Mouse (Mus musculus) brown adipose tissue, adult 24 weeks (tissue): ENCODE data around the gene Ctns. TPM values are rescaled to one million over a fixed set of nuclear protein-coding genes. Genes with fewer than 3 reads are reported as not detected.

Experiments used
- H3K27ac ChIP-seq: fragments of 200-500 bp; replicated peaks from 2 replicates; pipeline ENCODE4 v1.5.1; 2012; ENCODE audit warnings: low read depth, mild to moderate bottlenecking, low read length
- H3K4me1 ChIP-seq: fragments of 200-500 bp; 2 replicates; pipeline ENCODE4 v1.6.1; 2012; ENCODE audit warnings: low read length, mixed read lengths; ENCODE audit not compliant: control insufficient read depth, insufficient read depth, insufficient read length
- H3K4me3 ChIP-seq: fragments of 200-500 bp; 2 replicates; pipeline ENCODE4 v1.5.1; 2012; ENCODE audit warnings: low read depth, mild to moderate bottlenecking, low read length, moderate library complexity; ENCODE audit not compliant: insufficient read depth
- polyA plus RNA-seq: library from polyadenylated mRNA; stranded (reverse); fragments of >200 nt; gene quantifications from 2 replicates; pipeline ENCODE4 v1.2.4, GENCODE M21; 2012; ENCODE audit not compliant: missing spikeins, insufficient read depth, insufficient read length

Ctns gene
- polyA plus RNA-seq, 1 experiment: 8.8 TPM

GRCm38 (mm10) chr11:73205194-73205593 is 6.4 kb upstream of the Ctns start:
- H3K4me3 ChIP-seq: no peak overlapping the region
- H3K4me1 ChIP-seq: peaks cover 5% of the 10 kb centered on the region; the same call in 1 of the 2 replicates
- H3K27ac ChIP-seq: no peak overlapping the region

DNA sequence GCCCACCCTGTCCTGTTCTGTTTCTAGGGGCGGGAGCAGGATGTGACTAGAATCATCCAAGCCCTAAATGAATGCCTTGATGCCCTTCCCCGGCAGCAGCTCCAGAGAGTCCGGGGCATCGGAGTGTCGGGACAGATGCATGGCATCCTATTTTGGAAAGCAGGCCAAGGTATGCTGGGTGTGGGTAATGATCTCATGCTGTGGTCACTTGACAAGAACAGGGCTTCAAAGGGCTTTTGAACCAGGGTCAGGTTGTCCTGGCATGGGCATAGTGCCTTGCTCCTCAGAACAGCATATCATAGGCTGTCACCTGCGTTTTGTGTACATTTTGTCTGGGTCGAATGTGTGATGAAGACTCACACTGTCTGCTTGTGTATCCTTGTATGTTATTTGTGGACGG is 5.1 kb upstream of the Ctns start:
- no peak overlapping the region for H3K4me3 ChIP-seq
- no peak overlapping the region for H3K27ac ChIP-seq
- peaks cover 5% of the 10 kb centered on the region; the same call in 1 of the 2 replicates for H3K4me1 ChIP-seq

DNA sequence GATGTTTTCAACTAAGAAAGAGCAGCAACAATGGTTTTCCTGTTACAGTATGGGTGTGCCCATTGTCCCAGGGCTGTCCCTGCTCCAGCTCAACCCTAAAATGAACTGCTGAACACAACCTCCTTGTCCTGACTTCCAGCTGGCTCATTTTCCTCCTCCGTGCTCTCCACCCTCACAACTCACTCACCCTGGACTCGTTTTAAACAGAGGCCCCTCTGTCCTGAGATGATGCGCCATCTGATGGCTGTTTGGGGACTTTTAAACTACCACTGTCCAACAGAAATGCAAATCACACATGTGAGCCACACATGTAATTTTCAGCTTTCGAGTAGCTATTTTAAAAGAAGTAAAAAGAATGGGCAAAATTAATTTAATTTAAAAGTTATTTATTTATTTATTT is 2.8 kb upstream of the Ctns start:
- peaks cover 5% of the 10 kb centered on the region; the same call in 1 of the 2 replicates for H3K4me1 ChIP-seq
- no peak overlapping the region for H3K4me3 ChIP-seq
- H3K27ac ChIP-seq: peak overlapping the region; percentile 56; the same call in 1 of the 2 replicates

DNA sequence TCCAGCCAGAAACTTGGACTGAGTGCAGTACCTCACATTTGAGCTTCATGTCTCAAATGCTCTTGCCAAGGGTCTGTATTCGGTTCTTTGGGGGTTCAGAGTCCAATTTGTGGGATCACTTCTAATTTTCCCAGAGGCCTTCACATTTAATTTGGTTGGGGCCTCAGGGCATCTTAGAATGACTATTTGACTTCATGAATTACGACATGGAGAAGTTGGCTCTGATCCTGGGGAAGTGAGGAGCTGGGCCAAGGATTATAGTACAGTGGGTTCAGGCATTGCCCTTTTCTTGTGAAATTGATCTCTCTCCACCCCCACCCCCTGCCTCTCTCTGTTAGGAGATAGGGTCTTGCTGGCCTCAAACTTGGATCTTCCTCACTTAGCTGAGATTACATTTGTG is 2.2 kb upstream of the Ctns start:
- peak overlapping the region; percentile 56 for H3K27ac ChIP-seq
- no peak overlapping the region for H3K4me3 ChIP-seq
- peaks cover 5% of the 10 kb centered on the region; the same call in 1 of the 2 replicates for H3K4me1 ChIP-seq

GRCm38 (mm10) chr11:73199879-73200278 is 1.0 kb upstream of the Ctns start:
- H3K27ac ChIP-seq: 0 out of 2 replicates have a peak overlapping the region, but pooled peaks have one; percentile 61
- H3K4me3 ChIP-seq: peak overlapping the region; percentile 88
- H3K4me1 ChIP-seq: peaks cover 5% of the 10 kb centered on the region; the same call in 1 of the 2 replicates

DNA sequence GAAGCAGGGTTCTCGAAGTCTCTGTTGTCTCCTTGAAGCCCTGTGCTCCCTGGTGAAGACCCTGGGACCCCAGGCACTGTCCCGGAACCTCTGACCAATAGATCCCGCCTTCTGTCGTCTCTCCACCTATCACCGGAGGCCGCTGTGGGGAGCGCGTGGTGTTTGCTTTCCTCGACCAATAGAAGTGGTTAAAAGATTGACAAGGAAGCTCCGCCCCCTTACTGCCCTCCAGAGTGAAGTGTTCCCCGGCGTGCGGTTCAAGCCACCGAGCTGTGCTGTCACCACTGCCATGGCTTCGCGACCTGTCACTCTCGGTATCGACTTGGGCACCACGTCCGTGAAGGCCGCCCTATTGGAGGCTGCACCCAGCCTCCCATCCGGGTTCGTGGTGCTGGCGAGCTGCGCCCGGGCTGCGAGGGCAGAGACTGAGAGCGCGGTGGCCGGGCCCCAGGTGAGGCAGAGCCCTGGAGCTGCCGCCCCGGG is 429 bp upstream of the Ctns start, which contains the start of gene Shpk:
Gene Shpk (plus strand): TSS at position 231 of the 483 bp plus-strand sequence.
- Histone ChIP-seq H3K27ac (peak within 1 kb of the TSS; percentile 83), H3K4me3 (peak within 1 kb of the TSS; percentile 88), H3K4me1 (peaks cover 5% of the 10 kb centered on the region; the same call in 1 of the 2 replicates)

GRCm38 (mm10) chr11:73198190-73198589 is 652 bp downstream of the Ctns start:
- Histone ChIP-seq H3K27ac (no peak overlapping the region), H3K4me1 (peaks cover 5% of the 10 kb centered on the region; the same call in 1 of the 2 replicates), H3K4me3 (peak overlapping the region; percentile 88)

DNA sequence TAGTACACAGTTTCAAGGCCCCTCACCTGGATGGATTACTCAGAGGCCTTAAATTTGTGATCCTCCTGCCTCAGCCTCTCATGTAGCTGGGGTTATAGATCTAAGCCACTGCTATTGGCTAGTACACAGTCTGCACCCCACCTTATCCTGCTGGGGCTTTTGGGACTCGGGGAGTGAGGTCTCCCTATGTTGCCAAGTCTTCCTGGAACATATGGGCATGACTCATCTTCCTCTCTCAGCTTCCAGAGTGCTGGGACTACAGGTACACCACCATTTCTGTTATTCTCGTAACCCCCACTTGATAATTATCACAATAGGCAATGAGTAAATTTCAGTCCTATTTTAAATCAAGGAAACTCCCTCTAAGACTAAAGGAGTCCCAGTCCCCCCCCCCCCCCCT is 4.4 kb downstream of the Ctns start:
- no peak overlapping the region for H3K4me3 ChIP-seq
- H3K4me1 ChIP-seq: no peaks in the 10 kb centered on the region
- H3K27ac ChIP-seq: no peak overlapping the region

DNA sequence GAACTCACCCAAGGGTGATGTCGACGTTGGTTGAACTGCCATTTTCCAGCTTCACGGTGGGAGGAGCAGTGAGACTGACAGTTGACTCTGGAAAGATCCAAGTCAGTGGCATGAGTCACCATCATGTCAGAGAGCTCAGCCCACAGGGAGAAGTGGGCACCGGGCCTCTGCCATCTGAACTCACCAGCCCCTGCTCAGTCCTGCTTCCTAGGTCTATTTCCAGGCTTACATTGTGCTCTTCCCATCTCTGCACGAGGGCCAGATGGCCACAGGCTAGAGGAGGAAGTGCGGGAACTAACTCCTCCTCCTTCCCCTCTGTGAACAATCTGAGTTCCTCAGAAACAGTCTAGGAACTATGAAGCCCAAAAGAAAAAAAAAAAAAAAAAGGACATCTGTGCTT is 5.8 kb downstream of the Ctns start:
- Histone ChIP-seq H3K4me3 (no peak overlapping the region), H3K4me1 (no peaks in the 10 kb centered on the region), H3K27ac (no peak overlapping the region)

GRCm38 (mm10) chr11:73187231-73187630 is 11.6 kb downstream of the Ctns start:
- Histone ChIP-seq H3K27ac (no peak overlapping the region), H3K4me1 (no peaks in the 10 kb centered on the region), H3K4me3 (no peak overlapping the region)

- H3K4me3 ChIP-seq: no peak overlapping the region
- no peak overlapping the region for H3K27ac ChIP-seq
These were observed 12.8 kb downstream of the Ctns start for GRCm38 (mm10) chr11:73185872-73186615.

DNA sequence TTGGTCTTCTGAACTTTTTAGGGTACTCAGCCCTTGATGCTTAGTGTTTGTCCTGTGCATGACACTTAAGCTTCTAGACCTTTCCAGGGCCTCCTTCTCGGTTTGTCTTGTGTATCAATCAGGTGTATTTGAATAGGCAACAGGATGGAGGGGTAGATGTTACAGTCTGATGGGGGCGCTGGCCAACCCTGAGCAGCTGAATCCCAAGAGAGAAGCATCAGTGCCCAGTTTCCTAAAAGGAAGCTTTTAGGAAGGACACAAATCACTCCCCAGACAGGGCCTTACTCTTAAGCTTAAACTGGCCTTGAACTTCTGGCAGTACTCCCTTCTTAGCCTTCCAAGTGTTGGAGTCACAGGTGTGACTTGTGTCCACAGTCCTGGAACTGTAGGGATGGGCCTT is 20.9 kb downstream of the Ctns start:
- Histone ChIP-seq H3K4me3 (peak overlapping the region; percentile 85), H3K27ac (peak overlapping the region; percentile 96), H3K4me1 (peaks cover 8% of the 10 kb centered on the region)

More at GRCm38 (mm10) chr11:73185872-73186615, 12.8 kb downstream of the Ctns start:
- no peaks in the 10 kb centered on the region for H3K4me1 ChIP-seq

- Histone ChIP-seq H3K27ac (peak overlapping the region; percentile 96), H3K4me3 (peak overlapping the region; percentile 85), H3K4me1 (peaks cover 11% of the 10 kb centered on the region)
These were observed 21.4 kb downstream of the Ctns start for GRCm38 (mm10) chr11:73177509-73177875.

GRCm38 (mm10) chr11:73176608-73177508 is 22.0 kb downstream of the Ctns start, which contains the start of the genes Emc6 and Tax1bp3:
TSS of gene Emc6 (minus strand) at chr11:73177037.
TSS of gene Tax1bp3 (plus strand) at chr11:73177083.
- Histone ChIP-seq H3K27ac (peak within 1 kb of the TSS; percentile 97), H3K4me3 (peak within 1 kb of the TSS; percentile 99), H3K4me1 (peaks cover 16% of the 10 kb centered on the region)

DNA sequence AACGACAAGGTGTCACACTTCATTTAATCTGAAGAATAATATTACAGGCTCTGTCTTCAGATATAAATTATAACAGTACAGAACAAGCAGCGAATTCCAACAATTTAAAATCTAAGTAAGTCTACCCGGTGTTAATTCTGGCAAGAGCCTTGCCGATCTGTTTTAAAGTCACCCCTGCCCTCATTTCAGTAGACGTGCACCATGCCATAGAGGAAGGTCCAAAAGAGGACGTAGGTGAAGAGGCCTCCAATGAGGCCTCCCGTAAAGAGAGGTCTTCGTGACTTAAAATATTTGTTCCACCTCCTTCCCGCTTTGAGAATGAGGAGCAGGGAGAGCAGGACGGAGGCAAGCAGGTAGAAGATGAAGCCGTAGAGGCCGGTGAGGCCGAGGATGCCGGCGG is 22.7 kb downstream of the Ctns start:
- peak overlapping the region; percentile 99 for H3K4me3 ChIP-seq
- peak overlapping the region; percentile 97 for H3K27ac ChIP-seq
- peaks cover 23% of the 10 kb centered on the region for H3K4me1 ChIP-seq
